Mouse (Mus musculus): Measurements from ENCODE around the gene Fcgr1. TPM values are rescaled to one million over a fixed set of nuclear protein-coding genes. Genes with fewer than 3 reads are reported as not detected.
"Not testable (repeated sequence)": the region's sequence is repeated elsewhere in the genome, so short reads cannot be mapped to it uniquely, and the experiment has no call there.

Fcgr1 gene
- polyA plus RNA-seq, 1 experiment from 2014 or later: 3.3 TPM

GRCm38 (mm10) chr3:96247356-96248140 is 46.2 kb downstream of the Fcgr1 start:
- no peak for TF ChIP-seq CTCF (IDR thresholded peaks at IDR 0.05; ENCODE audit: low read depth)

GRCm38 (mm10) chr3:96246427-96246856 is 47.3 kb downstream of the Fcgr1 start, which contains the start of gene Hist2h3c1:
Gene Hist2h3c1, plus strand, starts transcription at chr3:96246685.
- ATAC-seq (ENCODE audit: insufficient read depth): peak; percentile 92
- H3K9me3 ChIP-seq (ENCODE audit: low read depth, low read length); H3K36me3 ChIP-seq (ENCODE audit: insufficient read depth); H3K4me1 ChIP-seq (ENCODE audit: insufficient read depth); H3K27me3 ChIP-seq (ENCODE audit: insufficient read depth, low read length); DNase-seq: not testable (repeated sequence)
- WGBS: 1% methylated on average over 11 of the region's 47 CpGs
- peak within 1 kb of the TSS; percentile 70 for H3K4me2 ChIP-seq
- H3K9ac ChIP-seq: peak within 1 kb of the TSS; percentile 62
- peak within 1 kb of the TSS; percentile 52 for H3K4me3 ChIP-seq (ENCODE audit: low read depth, low read length)
- H3K27ac ChIP-seq (ENCODE audit: low read depth): peak within 1 kb of the TSS; percentile 86

More at GRCm38 (mm10) chr3:96247356-96248140, 46.2 kb downstream of the Fcgr1 start:
- Histone ChIP-seq H3K36me3 (ENCODE audit: insufficient read depth) (no peaks in the 10 kb centered on the region), H3K27me3 (ENCODE audit: insufficient read depth, low read length) (no peaks in the 10 kb centered on the region), H3K9me3 (ENCODE audit: low read depth, low read length) (no peaks in the 10 kb centered on the region), H3K27ac (ENCODE audit: low read depth) (peak overlapping the region; percentile 86), H3K4me3 (ENCODE audit: low read depth, low read length) (peak overlapping the region; percentile 52), H3K9ac (peak overlapping the region; percentile 62), H3K4me1 (ENCODE audit: insufficient read depth) (peaks cover 8% of the 10 kb centered on the region), H3K4me2 (peak overlapping the region; percentile 70)
- 2% methylated on average over 11 of the region's 11 CpGs for WGBS
- DNase-seq (peak; percentile 54), ATAC-seq (ENCODE audit: insufficient read depth) (no peak)

- ATAC-seq (ENCODE audit: insufficient read depth); H3K36me3 ChIP-seq (ENCODE audit: insufficient read depth); H3K9me3 ChIP-seq (ENCODE audit: low read depth, low read length); H3K27me3 ChIP-seq (ENCODE audit: insufficient read depth, low read length); H3K4me1 ChIP-seq (ENCODE audit: insufficient read depth); DNase-seq; H3K4me2 ChIP-seq: not testable (repeated sequence)
- Histone ChIP-seq H3K4me3 (ENCODE audit: low read depth, low read length) (peak overlapping the region; percentile 22; the same call in 1 of the 2 replicates), H3K27ac (ENCODE audit: low read depth) (peak overlapping the region; percentile 70; the same call in 1 of the 2 replicates), H3K9ac (peak overlapping the region; percentile 43; the same call in 1 of the 2 replicates)
- WGBS: 0% methylated on average over 10 of the region's 21 CpGs
Observed at GRCm38 (mm10) chr3:96246018-96246417, 47.8 kb downstream of the Fcgr1 start.

- Histone ChIP-seq H3K4me2 (peak within 1 kb of the TSS; percentile 70), H3K27ac (ENCODE audit: low read depth) (peak within 1 kb of the TSS; percentile 98), H3K9ac (peak within 1 kb of the TSS; percentile 67), H3K4me3 (ENCODE audit: low read depth, low read length) (peak within 1 kb of the TSS; percentile 42)
- not testable (repeated sequence) for H3K9me3 ChIP-seq (ENCODE audit: low read depth, low read length); H3K36me3 ChIP-seq (ENCODE audit: insufficient read depth); H3K27me3 ChIP-seq (ENCODE audit: insufficient read depth, low read length); H3K4me1 ChIP-seq (ENCODE audit: insufficient read depth)
- DNase-seq (peak; percentile 80), ATAC-seq (ENCODE audit: insufficient read depth) (peak; percentile 82)
- 1% methylated on average over 18 of the region's 88 CpGs for WGBS
Observed at GRCm38 (mm10) chr3:96245003-96245886, 48.5 kb downstream of the Fcgr1 start, which contains the start of gene Hist2h2aa1. Gene Hist2h2aa1, plus strand, starts transcription at chr3:96245497.

- ATAC-seq (ENCODE audit: insufficient read depth) (no peak), DNase-seq (no peak)
- Histone ChIP-seq H3K9me3 (ENCODE audit: low read depth, low read length) (no peaks in the 10 kb centered on the region), H3K4me1 (ENCODE audit: insufficient read depth) (peaks cover 8% of the 10 kb centered on the region), H3K27ac (ENCODE audit: low read depth) (peak overlapping the region; percentile 98), H3K36me3 (ENCODE audit: insufficient read depth) (no peaks in the 10 kb centered on the region), H3K27me3 (ENCODE audit: insufficient read depth, low read length) (no peaks in the 10 kb centered on the region), H3K9ac (peak overlapping the region; percentile 67), H3K4me2 (peak overlapping the region; percentile 70), H3K4me3 (ENCODE audit: low read depth, low read length) (peak overlapping the region; percentile 42)
- 75% methylated on average over 7 of the region's 7 CpGs for WGBS
- TF ChIP-seq CTCF (IDR thresholded peaks at IDR 0.05; ENCODE audit: low read depth): no peak
Observed at GRCm38 (mm10) chr3:96243921-96244572, 49.7 kb downstream of the Fcgr1 start.

GRCm38 (mm10) chr3:96240799-96241197 is 53.0 kb downstream of the Fcgr1 start:
- DNase-seq (peak; percentile 14), ATAC-seq (ENCODE audit: insufficient read depth) (no peak)
- H3K4me2 ChIP-seq: peak overlapping the region; percentile 54
- no peak for TF ChIP-seq CTCF (IDR thresholded peaks at IDR 0.05; ENCODE audit: low read depth)
- WGBS: 72% methylated on average over 9 of the region's 9 CpGs
- no peaks in the 10 kb centered on the region for H3K27me3 ChIP-seq (ENCODE audit: insufficient read depth, low read length)
- H3K9me3 ChIP-seq (ENCODE audit: low read depth, low read length): no peaks in the 10 kb centered on the region
- no peaks in the 10 kb centered on the region for H3K36me3 ChIP-seq (ENCODE audit: insufficient read depth)
- peak overlapping the region; percentile 94 for H3K27ac ChIP-seq (ENCODE audit: low read depth)
- H3K9ac ChIP-seq: peak overlapping the region; percentile 47
- H3K4me1 ChIP-seq (ENCODE audit: insufficient read depth): peaks cover 10% of the 10 kb centered on the region
- H3K4me3 ChIP-seq (ENCODE audit: low read depth, low read length): 0 out of 2 replicates have a peak overlapping the region, but pooled peaks have one; percentile 9

- Histone ChIP-seq H3K9ac (peak within 1 kb of the TSS; percentile 47), H3K27ac (ENCODE audit: low read depth) (peak within 1 kb of the TSS; percentile 94), H3K4me2 (peak within 1 kb of the TSS; percentile 54), H3K4me3 (ENCODE audit: low read depth, low read length) (peak within 1 kb of the TSS; percentile 29; the same call in 1 of the 2 replicates)
- not testable (repeated sequence) for H3K9me3 ChIP-seq (ENCODE audit: low read depth, low read length); H3K36me3 ChIP-seq (ENCODE audit: insufficient read depth); H3K4me1 ChIP-seq (ENCODE audit: insufficient read depth); H3K27me3 ChIP-seq (ENCODE audit: insufficient read depth, low read length)
- peak; percentile 75 for ATAC-seq (ENCODE audit: insufficient read depth)
- 4% methylated on average over 28 of the region's 85 CpGs for WGBS
- DNase-seq: peak; percentile 84
Observed at GRCm38 (mm10) chr3:96239949-96240798, 53.6 kb downstream of the Fcgr1 start, which contains the start of gene Hist2h2aa2. Gene Hist2h2aa2, minus strand, starts transcription at chr3:96240276.

- under 1% methylated on average over 20 of the region's 68 CpGs for WGBS
- peak; percentile 92 for ATAC-seq (ENCODE audit: insufficient read depth)
Observed at GRCm38 (mm10) chr3:96238954-96239793, 54.6 kb downstream of the Fcgr1 start, which contains the start of gene Hist2h3c2. Gene Hist2h3c2, minus strand, starts transcription at chr3:96239127.

More at GRCm38 (mm10) chr3:96238954-96239793, 54.6 kb downstream of the Fcgr1 start, which contains the start of gene Hist2h3c2:
- not testable (repeated sequence) for H3K4me1 ChIP-seq (ENCODE audit: insufficient read depth); H3K36me3 ChIP-seq (ENCODE audit: insufficient read depth); H3K9me3 ChIP-seq (ENCODE audit: low read depth, low read length); H3K27me3 ChIP-seq (ENCODE audit: insufficient read depth, low read length); DNase-seq
- peak within 1 kb of the TSS; percentile 89 for H3K4me2 ChIP-seq
- H3K9ac ChIP-seq: peak within 1 kb of the TSS; percentile 71
- H3K27ac ChIP-seq (ENCODE audit: low read depth): peak within 1 kb of the TSS; percentile 88
- peak within 1 kb of the TSS; percentile 45 for H3K4me3 ChIP-seq (ENCODE audit: low read depth, low read length)

Measured in lung, embryonic 14.5 days (tissue).